Mouse (Mus musculus) thymus, adult 2 months (tissue): ENCODE measurements at regions not wholly inside any gene's neighbourhood (a gene's known extent, or its start where the extent isn't known, plus 50 kb on each side); places are given as distances from the start of the nearest gene placed in this dataset.

ENCODE experiments used
- DNase-seq: peaks from one replicate; pipeline ENCODE4 v3.0.0; 2021
- H3K27ac ChIP-seq: fragments of 200-500 bp; 2 replicates; pipeline ENCODE4 v1.5.1; 2012; ENCODE audit warnings: low read length, control low read depth; ENCODE audit not compliant: control insufficient read depth, insufficient read depth
- H3K27me3 ChIP-seq: fragments of 200-500 bp; 2 replicates; pipeline ENCODE4 v1.6.1; 2012; ENCODE audit warnings: mild to moderate bottlenecking, low read length, moderate library complexity, mixed read lengths; ENCODE audit not compliant: control insufficient read depth, insufficient read depth
- H3K36me3 ChIP-seq: fragments of 200-500 bp; 2 replicates; pipeline ENCODE4 v1.6.1; 2012; ENCODE audit warnings: mild to moderate bottlenecking, low read length, moderate library complexity; ENCODE audit not compliant: control insufficient read depth, insufficient read depth
- H3K4me1 ChIP-seq: fragments of 200-500 bp; replicated peaks from 2 replicates; pipeline ENCODE4 v1.6.1; 2012; ENCODE audit warnings: low read length; ENCODE audit not compliant: control insufficient read depth, insufficient read depth
- H3K4me3 ChIP-seq: fragments of 200-500 bp; 2 replicates; pipeline ENCODE4 v1.5.1; 2012; ENCODE audit warnings: mild to moderate bottlenecking, low read length, control low read depth, moderate library complexity; ENCODE audit not compliant: control insufficient read depth, insufficient read depth
- CTCF ChIP-seq: fragments of 200-500 bp; IDR thresholded peaks from 2 replicates; pipeline ENCODE4 v1.5.1; 2012; ENCODE audit warnings: mild to moderate bottlenecking, control low read depth, low read length, moderate library complexity, borderline replicate concordance; ENCODE audit not compliant: control insufficient read depth, poor library complexity, insufficient read depth; ENCODE audit errors: extremely low read depth
- POLR2A ChIP-seq: fragments of 200-500 bp; IDR thresholded peaks from 2 replicates; pipeline ENCODE4 v1.6.1; 2012; ENCODE audit warnings: mild to moderate bottlenecking, low read length, control low read depth, moderate library complexity; ENCODE audit not compliant: control insufficient read depth, poor library complexity, insufficient read depth; ENCODE audit errors: extremely low read depth
- WGBS: fragments of 180-500 bp; shearing (Covaris S2); methylation state at CpG from one replicate; pipeline ENCODE4 v1.1.7; 2018; 5-methylcytosine and 5-hydroxymethylcytosine counted together

DNA sequence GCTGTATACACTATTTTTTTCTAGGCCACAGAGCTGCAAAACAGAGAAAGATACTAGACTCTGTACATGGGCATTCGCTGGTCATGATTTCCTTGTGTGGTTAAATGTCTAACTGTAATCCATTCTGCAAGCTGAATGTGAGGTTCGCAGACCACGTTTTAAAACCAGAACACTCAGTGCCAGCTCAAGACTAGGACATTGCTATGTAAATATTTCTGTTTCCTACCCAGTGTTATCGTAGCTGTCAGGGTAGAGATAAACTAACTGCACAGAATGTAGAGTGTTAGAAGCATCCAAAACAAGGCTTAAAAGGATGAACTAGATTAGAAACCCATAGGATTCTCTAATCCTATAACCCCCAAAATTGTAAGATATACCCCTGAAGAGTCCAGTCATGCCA lies 494.1 kb upstream of the Map3k7 start:
- H3K27me3 ChIP-seq, result no peaks in the 10 kb centered on the region
- no peaks in the 10 kb centered on the region for H3K4me1 ChIP-seq
- no peak for DNase-seq
- TF ChIP-seq CTCF (no peak), POLR2A (no peak)
- 71% methylated on average over 4 of the region's 4 CpGs for WGBS
- no peak overlapping the region for H3K4me3 ChIP-seq
- H3K27ac ChIP-seq, result no peak overlapping the region
- H3K36me3 ChIP-seq, result no peaks in the 10 kb centered on the region

DNA sequence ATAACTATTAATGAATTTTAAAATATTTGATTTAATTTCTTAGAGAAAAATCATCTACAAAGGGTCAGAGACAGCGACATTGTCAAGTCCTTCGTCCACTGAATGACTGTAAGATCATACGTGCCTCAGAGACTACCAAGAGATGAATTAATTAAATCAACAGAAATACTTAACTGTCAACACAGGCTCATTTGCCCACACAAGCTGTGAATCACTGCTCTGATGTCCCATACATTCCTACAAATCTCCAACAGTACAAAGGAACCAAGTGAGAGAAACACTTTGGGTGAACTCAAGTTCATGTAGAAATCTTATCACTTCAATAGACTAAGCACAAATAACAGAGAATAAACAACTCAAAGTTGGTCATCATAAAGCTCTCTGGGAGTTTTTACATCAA lies 471.4 kb upstream of the Map3k7 start:
- Histone ChIP-seq H3K36me3 (no peaks in the 10 kb centered on the region), H3K4me3 (no peak overlapping the region), H3K4me1 (no peaks in the 10 kb centered on the region), H3K27me3 (no peaks in the 10 kb centered on the region), H3K27ac (no peak overlapping the region)
- 96% methylated on average over 3 of the region's 3 CpGs for WGBS
- DNase-seq, result no peak
- TF ChIP-seq CTCF (no peak), POLR2A (no peak)

DNA sequence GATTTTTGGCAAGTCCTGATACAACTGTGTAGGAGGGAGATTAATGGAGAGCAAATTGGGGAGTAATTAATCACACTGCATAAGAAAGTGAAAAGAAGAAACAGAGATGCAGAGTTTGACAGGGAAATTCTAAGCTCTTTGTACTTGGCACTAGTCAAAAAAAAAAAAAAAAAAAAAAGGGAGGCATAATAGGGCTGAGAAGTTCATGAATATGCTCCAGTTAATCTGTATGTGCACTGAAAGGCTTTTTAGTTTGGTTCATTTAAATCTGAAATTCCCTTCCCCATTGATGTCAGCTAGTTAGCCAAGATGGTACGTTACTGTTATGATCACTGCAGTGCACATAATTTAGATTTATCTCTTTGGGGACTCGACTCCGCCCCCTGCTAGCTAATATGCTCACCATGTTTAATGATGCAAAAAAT lies 470.8 kb upstream of the Map3k7 start:
- WGBS, result 94% methylated on average over 3 of the region's 3 CpGs
- Histone ChIP-seq H3K27me3 (no peaks in the 10 kb centered on the region), H3K27ac (no peak overlapping the region), H3K36me3 (no peaks in the 10 kb centered on the region), H3K4me3 (no peak overlapping the region), H3K4me1 (no peaks in the 10 kb centered on the region)
- TF ChIP-seq CTCF (no peak), POLR2A (no peak)
- no peak for DNase-seq

DNA sequence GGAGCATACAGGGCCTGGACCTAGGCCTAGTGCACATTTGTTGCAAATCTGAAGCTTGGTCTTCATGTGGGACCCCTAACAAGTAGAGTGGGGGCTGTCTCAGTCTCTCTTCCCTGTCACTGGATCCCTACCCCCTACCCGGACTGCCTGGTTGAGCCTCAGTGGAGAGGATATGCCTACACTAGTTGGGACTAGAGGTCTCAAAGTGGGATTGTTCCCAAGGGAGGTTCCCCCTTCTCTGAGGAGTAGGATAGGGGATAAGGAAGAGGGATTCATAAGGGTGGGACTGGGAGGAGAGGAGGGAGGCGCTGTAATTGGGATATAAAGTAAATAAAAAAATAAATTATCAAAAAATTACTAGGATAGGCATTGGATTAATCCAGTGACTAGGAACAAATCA lies 464.0 kb upstream of the Map3k7 start:
- H3K4me3 ChIP-seq, result no peak overlapping the region
- 94% methylated on average over 2 of the region's 2 CpGs for WGBS
- no peaks in the 10 kb centered on the region for H3K4me1 ChIP-seq
- no peaks in the 10 kb centered on the region for H3K36me3 ChIP-seq
- no peak for TF ChIP-seq POLR2A
- no peak for TF ChIP-seq CTCF
- no peaks in the 10 kb centered on the region for H3K27me3 ChIP-seq
- H3K27ac ChIP-seq, result no peak overlapping the region
- DNase-seq, result no peak

DNA sequence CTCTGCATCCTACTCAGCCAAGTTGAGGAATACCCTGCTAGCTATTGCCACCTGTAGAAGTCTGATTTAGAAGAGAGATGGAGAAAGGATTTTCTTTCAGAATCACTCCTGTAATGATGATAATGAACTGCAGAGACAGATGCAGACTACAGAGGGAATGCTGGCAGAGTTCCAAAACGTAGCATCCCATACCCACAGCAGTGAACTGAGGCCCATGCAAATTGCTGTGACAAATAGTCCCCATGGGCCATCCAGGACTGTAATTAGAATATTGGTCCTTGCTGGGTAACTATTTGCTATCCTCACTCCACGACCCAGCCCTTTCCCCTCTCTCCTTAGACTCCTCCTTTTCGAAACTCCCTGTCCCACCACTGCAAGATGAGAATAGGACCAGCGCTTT lies 463.5 kb upstream of the Map3k7 start:
- TF ChIP-seq POLR2A (no peak), CTCF (no peak)
- no peaks in the 10 kb centered on the region for H3K27me3 ChIP-seq
- H3K36me3 ChIP-seq, result no peaks in the 10 kb centered on the region
- H3K4me3 ChIP-seq, result no peak overlapping the region
- H3K4me1 ChIP-seq, result no peaks in the 10 kb centered on the region
- no peak overlapping the region for H3K27ac ChIP-seq
- DNase-seq, result no peak
- WGBS, result 83% methylated on average over 4 of the region's 4 CpGs

DNA sequence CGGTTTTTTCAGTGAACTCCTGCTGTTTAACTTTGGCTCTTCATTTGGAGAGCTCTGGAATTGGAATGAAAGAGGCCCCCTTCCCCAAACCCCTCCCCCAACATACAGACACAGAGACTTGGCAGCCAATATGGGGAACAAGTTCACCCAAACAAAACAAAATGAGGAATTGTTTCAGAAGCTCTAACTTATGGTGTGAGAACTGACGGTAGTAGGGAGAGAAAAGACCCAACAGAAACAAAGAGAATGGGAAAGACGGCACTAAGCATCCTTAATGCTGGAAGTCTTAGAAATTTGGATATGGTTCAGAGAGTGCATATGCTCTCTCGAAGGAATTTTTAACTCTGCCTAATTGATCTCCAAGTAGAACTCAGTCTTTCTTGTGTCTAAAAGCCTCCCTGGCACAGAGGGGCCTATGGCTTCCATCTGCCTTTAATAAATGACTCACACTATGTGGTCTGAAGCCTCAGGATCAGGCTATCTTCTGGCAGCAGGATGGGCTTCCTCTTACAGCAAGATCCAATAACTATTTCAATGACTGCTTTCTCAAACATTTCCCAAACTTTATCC lies 438.2 kb upstream of the Map3k7 start:
- WGBS, result 81% methylated on average over 4 of the region's 4 CpGs
- TF ChIP-seq POLR2A (no peak), CTCF (no peak)
- Histone ChIP-seq H3K4me3 (no peak overlapping the region), H3K4me1 (no peaks in the 10 kb centered on the region), H3K27me3 (no peaks in the 10 kb centered on the region), H3K36me3 (no peaks in the 10 kb centered on the region), H3K27ac (no peak overlapping the region)
- no peak for DNase-seq

DNA sequence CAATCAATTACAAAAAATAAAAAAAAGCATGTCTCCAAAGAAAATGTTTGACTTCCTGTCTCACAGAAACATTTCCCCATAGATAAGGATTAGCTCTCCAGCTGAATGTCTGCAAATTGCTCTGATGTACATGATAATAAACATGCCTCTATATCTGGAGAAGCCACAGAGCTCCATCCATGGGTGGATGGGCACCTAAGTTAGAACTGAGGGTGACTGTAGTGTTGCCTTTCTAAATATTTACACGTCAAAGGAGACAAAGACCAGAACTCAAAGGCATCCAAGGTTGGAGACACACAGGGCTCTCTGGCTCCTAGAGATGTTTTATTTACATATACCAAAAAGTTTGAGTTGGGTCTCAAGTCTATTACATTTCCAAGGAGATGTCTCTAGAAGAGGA lies 427.1 kb upstream of the Map3k7 start:
- no peaks in the 10 kb centered on the region for H3K36me3 ChIP-seq
- no peak overlapping the region for H3K27ac ChIP-seq
- H3K4me3 ChIP-seq, result no peak overlapping the region
- H3K27me3 ChIP-seq, result no peaks in the 10 kb centered on the region
- TF ChIP-seq CTCF, result no peak
- TF ChIP-seq POLR2A, result no peak
- DNase-seq, result no peak
- WGBS, result 78% methylated on average over 1 of the region's 1 CpGs
- no peaks in the 10 kb centered on the region for H3K4me1 ChIP-seq
